33 mouse cellular contexts compared by ENCODE assay signal in genomic region chr5:146190093-146190492, GRCm38 (mm10). TPM values are rescaled to one million over a fixed set of nuclear protein-coding genes. Genes with fewer than 3 reads are reported as not detected.
DNase-seq lines count a peak whose midpoint lies in the region; ATAC-seq and TF ChIP-seq lines count a peak whose summit lies in the region.
"Had no signal": no experiment of that assay in that cellular context is flagged by ENCODE, and none has a peak within 500 bp of the region (broad histone marks: within the 10 kb centered on the region; RNA-seq: fewer than 3 reads in every experiment).

No protein-coding gene starts in this region.

- no peak overlapping the region for H3K4me2 ChIP-seq in kidney, embryonic 14.5 days (replicated peaks; ENCODE audit: low read depth, low read length)
- no peak overlapping the region for H3K4me2 ChIP-seq in kidney, postnatal 0 days (ENCODE audit: low read length)
- H3K4me2 ChIP-seq: heart, embryonic 11.5 days; midbrain, embryonic 11.5 days; neural tube, embryonic 15.5 days had no signal

- no peak for TF ChIP-seq POLR2A in kidney, adult 2 months (IDR thresholded peaks at IDR 0.05; ENCODE audit: low read depth, low read length)

- no peaks in the 10 kb centered on the region for H3K27me3 ChIP-seq in kidney, adult 2 months (replicated peaks; ENCODE audit: control insufficient read depth, insufficient read depth, low read length)
- no peaks in the 10 kb centered on the region for H3K27me3 ChIP-seq in kidney, embryonic 14.5 days (ENCODE audit: control insufficient read depth, insufficient read depth, low read length)
- no peaks in the 10 kb centered on the region for H3K27me3 ChIP-seq in kidney, postnatal 0 days (ENCODE audit: insufficient read depth, low read length)
- H3K27me3 ChIP-seq: neural tube, embryonic 15.5 days had no signal

- 0 out of 2 replicates have a peak, but pooled peaks have one; percentile 12 for ATAC-seq in cerebellum, adult (ENCODE audit: insufficient number of reproducible peaks, low FRiP score, low TSS enrichment)
- no peak for ATAC-seq in kidney, embryonic 14.5 days (ENCODE audit: low FRiP score, low TSS enrichment)
- ATAC-seq in kidney, postnatal 0 days (replicated peaks; ENCODE audit: low FRiP score, low read depth): peak; percentile 90
- ATAC-seq: forebrain, postnatal 0 days; hindbrain, embryonic 16.5 days had no signal

- TF ChIP-seq CTCF in kidney, adult 2 months (conservative IDR thresholded peaks at IDR 0.05; ENCODE audit: insufficient read depth, insufficient read length, low read depth, low read length): no peak
- TF ChIP-seq CTCF in kidney, postnatal 0 days (IDR thresholded peaks at IDR 0.05; ENCODE audit: low read depth): no peak

- no peaks in the 10 kb centered on the region for H3K36me3 ChIP-seq in kidney, adult 2 months (ENCODE audit: control insufficient read depth, insufficient read depth, low read length)
- no peaks in the 10 kb centered on the region for H3K36me3 ChIP-seq in kidney, embryonic 14.5 days (ENCODE audit: control insufficient read depth, insufficient read depth, low read length)
- H3K36me3 ChIP-seq in kidney, postnatal 0 days (ENCODE audit: insufficient read depth, low read length): no peaks in the 10 kb centered on the region
- H3K36me3 ChIP-seq: neural tube, embryonic 15.5 days had no signal

- no peak for DNase-seq in cerebellum, adult 11-12 months
- peak; percentile 86 for DNase-seq in kidney, adult 2 months
- DNase-seq in brain, adult 2 months (ENCODE audit: low read depth, low spot score): peak; percentile 39
- DNase-seq in kidney, postnatal 0 days (ENCODE audit: low spot score): no peak
- DNase-seq in ovary, adult 18-20 months (ENCODE audit: low spot score): no peak
- no peak for DNase-seq in layer of hippocampus, adult 8-10 months (ENCODE audit: low spot score in 2 of 2)
- DNase-seq: adrenal gland, postnatal 14 days; forebrain, postnatal 0 days; gastrocnemius, postnatal 14 days; heart, adult 11 months; lung, adult 2 months; lung, postnatal 14 days; right cerebral cortex, postnatal 14 days had no signal

- peak overlapping the region; percentile 95 for H3K27ac ChIP-seq in kidney, adult 2 months (ENCODE audit: insufficient read depth, low read depth, low read length)
- no peak overlapping the region for H3K27ac ChIP-seq in kidney, embryonic 14.5 days (ENCODE audit: low read depth, low read length)
- H3K27ac ChIP-seq in kidney, postnatal 0 days: no peak overlapping the region; the same call in 1 of the 2 replicates
- H3K27ac ChIP-seq: left cerebral cortex, adult 2 months; neural tube, embryonic 15.5 days; stomach, postnatal 0 days had no signal

- no peak overlapping the region for H3K9ac ChIP-seq in kidney, embryonic 14.5 days (ENCODE audit: low read depth, low read length)
- H3K9ac ChIP-seq in kidney, postnatal 0 days (ENCODE audit: low read depth, low read length): no peak overlapping the region
- H3K9ac ChIP-seq: forebrain, postnatal 0 days; neural tube, embryonic 15.5 days had no signal

- H3K4me3 ChIP-seq in kidney, adult 2 months (ENCODE audit: insufficient read depth, low read depth, low read length): no peak overlapping the region
- H3K4me3 ChIP-seq in kidney, embryonic 14.5 days (ENCODE audit: low read length): no peak overlapping the region
- no peak overlapping the region for H3K4me3 ChIP-seq in kidney, postnatal 0 days (replicated peaks; ENCODE audit: low read depth, low read length)
- H3K4me3 ChIP-seq: left cerebral cortex, adult 2 months; neural tube, embryonic 15.5 days had no signal

- no peaks in the 10 kb centered on the region for H3K9me3 ChIP-seq in kidney, embryonic 14.5 days (ENCODE audit: control insufficient read depth, low read length)
- H3K9me3 ChIP-seq in kidney, postnatal 0 days (replicated peaks; ENCODE audit: low read length): no peaks in the 10 kb centered on the region
- H3K9me3 ChIP-seq: neural tube, embryonic 15.5 days had no signal

- peaks cover 13% of the 10 kb centered on the region for H3K4me1 ChIP-seq in kidney, adult 2 months (ENCODE audit: control insufficient read depth, insufficient read depth, low read length)
- no peaks in the 10 kb centered on the region for H3K4me1 ChIP-seq in kidney, embryonic 14.5 days (ENCODE audit: control insufficient read depth, insufficient read depth, low read length)
- H3K4me1 ChIP-seq in kidney, postnatal 0 days (replicated peaks; ENCODE audit: insufficient read depth, low read length): no peaks in the 10 kb centered on the region
- H3K4me1 ChIP-seq: neural tube, embryonic 15.5 days had no signal

- WGBS in kidney, adult 2 months: 42% methylated on average over 4 of the region's 4 CpGs
- 66% methylated on average over 4 of the region's 4 CpGs for WGBS in kidney, embryonic 14.5 days
- WGBS in kidney, postnatal 0 days: 59% methylated on average over 4 of the region's 4 CpGs

RNA-seq across cellular contexts. Expression of gene 1700001J03Rik, which starts 5.0 kb away (rescaled TPM):
- polyA plus RNA-seq in kidney, adult 2 months (2012; rRNA removed): 1.7 and 2.1 TPM in 2 replicates
- 1.1 TPM in 1 of 2 replicates, not detected in the other for polyA plus RNA-seq in kidney, embryonic 14.5 days (2014; fragmentation: Nextera tagmentation; extraction: Ambion mirVana)
- polyA plus RNA-seq in kidney, postnatal 0 days (2015; fragmentation: Nextera tagmentation; extraction: Ambion mirVana): 0.26 and 0.32 TPM in 2 replicates
- 1 to 10 TPM; 1.6 to 3.8 (median 2.2) TPM for total RNA-seq in layer of hippocampus, adult 8-10 months (2022)
- total RNA-seq: forebrain, postnatal 0 days; hematopoietic stem cell, adult 5-6 weeks; midbrain, postnatal 0 days had no signal
- polyA plus RNA-seq: embryonic facial prominence, embryonic 11.5 days; forebrain, postnatal 0 days; heart, embryonic 11.5 days; heart, postnatal 0 days; midbrain, embryonic 11.5 days; neural tube, embryonic 15.5 days; stomach, postnatal 0 days had no signal

RNA-seq across cellular contexts. Expression of gene Gm6309, which starts 19.6 kb away (rescaled TPM):
- not detected in 2 replicates for polyA plus RNA-seq in kidney, adult 2 months (2012; rRNA removed)
- polyA plus RNA-seq in kidney, embryonic 14.5 days (2014; fragmentation: Nextera tagmentation; extraction: Ambion mirVana): not detected in 2 replicates
- polyA plus RNA-seq in kidney, postnatal 0 days (2015; fragmentation: Nextera tagmentation; extraction: Ambion mirVana): not detected in 2 replicates
- total RNA-seq in layer of hippocampus, adult 8-10 months (2022): not detected
- total RNA-seq: adrenal gland, postnatal 14 days; forebrain, postnatal 0 days; gastrocnemius, postnatal 14 days; hematopoietic stem cell, adult 5-6 weeks; layer of hippocampus, postnatal 10 days; left cerebral cortex, adult 2 months; left cerebral cortex, postnatal 36 days; megakaryocyte progenitor cell, adult 5-6 weeks; midbrain, postnatal 0 days had no signal
- polyA plus RNA-seq: brain, embryonic 14.5 days; embryonic facial prominence, embryonic 11.5 days; forebrain, embryonic 11.5 days; forebrain, postnatal 0 days; heart, embryonic 11.5 days; heart, postnatal 0 days; hindbrain, embryonic 16.5 days; large intestine, adult 2 months; limb, embryonic 14.5 days; lung, adult 2 months; midbrain, embryonic 11.5 days; midbrain, postnatal 0 days; neural tube, embryonic 15.5 days; stomach, postnatal 0 days; urinary bladder, adult 2 months had no signal

RNA-seq across cellular contexts. Expression of gene Gm5565, which starts 29.8 kb away (rescaled TPM):
- not detected in 2 replicates for polyA plus RNA-seq in kidney, adult 2 months (2012; rRNA removed)
- polyA plus RNA-seq in kidney, embryonic 14.5 days (2014; fragmentation: Nextera tagmentation; extraction: Ambion mirVana): not detected in 2 replicates
- polyA plus RNA-seq in kidney, postnatal 0 days (2015; fragmentation: Nextera tagmentation; extraction: Ambion mirVana): not detected in 2 replicates
- not detected for total RNA-seq in layer of hippocampus, adult 8-10 months (2022)
- total RNA-seq: adrenal gland, postnatal 14 days; forebrain, postnatal 0 days; gastrocnemius, postnatal 14 days; hematopoietic stem cell, adult 5-6 weeks; layer of hippocampus, postnatal 10 days; left cerebral cortex, adult 2 months; left cerebral cortex, postnatal 36 days; megakaryocyte progenitor cell, adult 5-6 weeks; midbrain, postnatal 0 days had no signal
- polyA plus RNA-seq: brain, embryonic 14.5 days; embryonic facial prominence, embryonic 11.5 days; forebrain, embryonic 11.5 days; forebrain, postnatal 0 days; heart, embryonic 11.5 days; heart, postnatal 0 days; hindbrain, embryonic 16.5 days; large intestine, adult 2 months; limb, embryonic 14.5 days; lung, adult 2 months; midbrain, embryonic 11.5 days; midbrain, postnatal 0 days; neural tube, embryonic 15.5 days; stomach, postnatal 0 days; urinary bladder, adult 2 months had no signal

RNA-seq across cellular contexts. Expression of gene Rnf6, which starts 31.3 kb away (rescaled TPM):
- polyA plus RNA-seq in kidney, adult 2 months (2012; rRNA removed): 34.8 and 36.2 TPM in 2 replicates
- polyA plus RNA-seq in kidney, embryonic 14.5 days (2014; fragmentation: Nextera tagmentation; extraction: Ambion mirVana): 29.5 and 38.2 TPM in 2 replicates
- 54.6 and 63.2 TPM in 2 replicates for polyA plus RNA-seq in kidney, postnatal 0 days (2015; fragmentation: Nextera tagmentation; extraction: Ambion mirVana)
- total RNA-seq in layer of hippocampus, adult 8-10 months (2022): 10 to 100 TPM; 61.5 to 72.1 (median 64.0) TPM

RNA-seq across cellular contexts. Expression of gene Cdk8, which starts 40.9 kb away (rescaled TPM):
- polyA plus RNA-seq in kidney, adult 2 months (2012; rRNA removed): 34.5 and 38.4 TPM in 2 replicates
- polyA plus RNA-seq in kidney, embryonic 14.5 days (2014; fragmentation: Nextera tagmentation; extraction: Ambion mirVana): 30.7 and 35.0 TPM in 2 replicates
- polyA plus RNA-seq in kidney, postnatal 0 days (2015; fragmentation: Nextera tagmentation; extraction: Ambion mirVana): 18.1 and 18.6 TPM in 2 replicates
- total RNA-seq in layer of hippocampus, adult 8-10 months (2022): 10 to 100 TPM; 37.7 to 47.3 (median 42.7) TPM

Comparison
In these comparisons a context has a peak if more than half of its experiments do, and no peak if none do; other contexts are left out.
1. DNase-seq: peak in kidney, adult 2 months (single experiment) and brain, adult 2 months (single experiment); none in cerebellum, adult 11-12 months (single experiment), kidney, postnatal 0 days (single experiment), ovary, adult 18-20 months (single experiment) and layer of hippocampus, adult 8-10 months (0 of 2).